Mouse (Mus musculus): ENCODE results near the gene Plekhg5.

- TF ChIP-seq CTCF (IDR thresholded peaks at IDR 0.05; ENCODE audit: insufficient read depth, low read length) (no peak), POLR2A (IDR thresholded peaks at IDR 0.05; ENCODE audit: borderline replicate concordance, extremely low read depth, low read depth, low read length) (no peak)
Observed at GRCm38 (mm10) chr4:152101081-152101653, 28.9 kb downstream of the Plekhg5 start.
